Mouse (Mus musculus): Measurements from ENCODE around the gene Urad. TPM values are rescaled to one million over a fixed set of nuclear protein-coding genes. Genes with fewer than 3 reads are reported as not detected.

The Urad gene
- polyA plus RNA-seq, 1 experiment = not detected

GRCm38 (mm10) chr5:147300917-147301780 lies 21.1 kb downstream of the Urad start:
- no peak for DNase-seq (ENCODE audit: low spot score)

DNA sequence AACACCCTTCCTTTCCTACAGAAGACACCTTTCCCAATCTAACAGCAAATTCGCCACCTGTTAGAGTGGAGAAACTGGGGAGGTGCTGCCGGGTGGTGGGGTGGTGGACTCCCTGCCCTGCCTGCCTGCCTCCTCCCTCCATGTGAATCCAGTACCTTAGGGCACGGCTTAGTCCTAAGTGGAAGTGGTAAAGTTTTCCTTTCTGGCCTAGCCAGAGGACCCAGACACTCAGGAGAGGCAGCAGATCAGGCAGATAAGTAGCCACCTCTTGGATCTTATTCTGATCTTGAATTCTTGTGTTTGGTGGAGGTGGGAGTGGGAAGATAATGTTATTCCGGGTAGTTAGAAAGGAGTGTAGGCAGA lies 22.3 kb downstream of the Urad start:
- no peak for DNase-seq (ENCODE audit: low spot score)

GRCm38 (mm10) chr5:147299255-147300000 lies 22.8 kb downstream of the Urad start:
- peak; percentile 30 for DNase-seq (ENCODE audit: low spot score)

- no peak for DNase-seq (ENCODE audit: low spot score)
Observed at GRCm38 (mm10) chr5:147297249-147297648, 25.0 kb downstream of the Urad start.

DNA sequence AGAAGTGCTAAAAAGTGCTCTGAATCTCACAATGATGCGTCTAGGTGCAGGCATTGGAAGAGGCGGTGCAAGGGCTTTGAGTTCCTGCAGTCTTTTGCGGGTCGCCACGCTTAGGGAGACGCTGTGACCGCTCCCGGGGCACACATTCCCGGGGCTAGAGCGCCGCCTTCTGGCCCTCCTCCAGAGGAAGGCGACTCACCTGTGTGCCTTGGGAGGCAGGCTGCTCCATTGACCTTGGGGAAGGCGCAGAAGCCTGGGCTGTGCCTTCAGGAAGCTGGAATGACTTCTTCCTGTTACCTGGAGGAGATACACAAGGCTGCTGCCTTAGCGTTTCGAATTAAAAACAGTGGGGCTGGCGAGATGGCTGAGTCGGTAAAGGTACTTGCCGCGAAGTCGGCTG lies 28.1 kb downstream of the Urad start:
- no peak for DNase-seq (ENCODE audit: low spot score)

DNA sequence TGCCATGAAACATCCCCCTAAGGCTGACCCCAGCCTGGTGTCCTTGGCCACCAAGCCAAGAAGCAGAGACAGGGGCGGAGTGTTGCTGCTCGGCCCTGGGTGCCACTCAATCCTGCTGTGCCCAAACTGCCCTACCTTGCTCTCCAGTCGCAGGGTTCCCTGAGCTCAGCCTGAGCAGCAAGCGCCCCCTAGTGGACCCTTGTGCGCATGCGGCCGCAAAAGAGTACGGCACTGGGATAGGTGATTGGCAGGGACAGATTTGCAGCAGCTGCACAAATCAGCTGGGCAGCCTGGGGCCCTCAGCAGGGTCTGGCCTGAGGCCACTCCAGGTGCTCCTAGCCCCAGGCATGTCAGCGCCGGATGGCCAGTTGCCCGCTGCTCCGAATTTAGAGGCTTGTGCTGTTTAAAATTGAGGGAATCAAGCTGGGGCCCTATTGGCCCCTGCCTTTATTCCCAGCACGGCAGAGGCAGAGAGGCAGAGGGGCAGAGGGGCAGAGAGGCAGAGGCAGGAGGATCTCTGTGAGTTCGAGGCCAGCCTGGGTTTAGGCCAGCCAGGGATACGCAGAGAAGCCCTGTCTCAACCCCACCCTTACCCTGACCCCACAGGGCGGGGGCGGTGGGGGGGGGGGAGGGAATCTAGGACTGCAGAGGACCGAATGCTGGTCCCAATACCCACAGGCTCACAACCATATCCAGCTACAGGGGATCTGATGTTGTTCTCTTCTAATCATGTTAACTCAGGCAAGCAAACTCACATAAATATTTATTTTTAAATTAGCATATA lies 28.9 kb downstream of the Urad start:
- peak; percentile 29 for DNase-seq (ENCODE audit: low spot score)

GRCm38 (mm10) chr5:147292506-147293120 lies 29.6 kb downstream of the Urad start:
- DNase-seq (ENCODE audit: low spot score) = no peak

DNA sequence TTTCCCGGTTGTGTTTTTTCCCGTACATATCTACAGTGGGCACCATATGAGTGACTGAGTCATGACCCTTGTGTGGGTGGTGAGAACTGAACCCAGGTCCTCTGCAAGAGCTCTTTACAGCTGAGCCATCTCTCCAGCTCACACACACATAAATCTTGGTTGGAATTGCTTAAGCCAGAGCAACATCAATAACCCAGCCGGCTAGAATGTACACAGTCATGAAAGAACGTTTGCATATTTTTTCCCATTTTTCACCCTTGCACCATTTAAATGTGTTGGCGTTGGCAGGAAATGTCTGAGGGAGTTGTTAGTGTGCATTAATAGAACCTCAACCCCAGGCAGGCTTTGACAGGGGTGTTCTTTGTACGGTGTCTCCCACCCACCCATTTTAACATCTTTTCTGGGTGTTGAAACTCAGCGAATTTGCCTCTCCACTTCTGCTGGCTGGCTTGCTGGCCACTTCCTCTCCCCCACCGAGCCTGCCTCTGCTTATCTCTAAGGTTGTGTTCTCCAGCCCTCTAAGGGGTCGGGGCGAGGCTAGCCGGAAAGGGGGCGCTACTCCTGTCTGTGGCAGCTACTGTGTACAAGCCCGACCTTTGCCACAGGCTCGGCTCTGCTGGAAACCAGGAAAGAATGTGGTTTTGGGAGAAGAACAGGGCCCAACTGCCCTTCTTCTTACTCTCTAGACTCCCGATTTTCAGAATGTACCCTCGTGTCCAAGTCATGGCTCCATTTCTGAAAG lies 30.3 kb downstream of the Urad start:
- DNase-seq (ENCODE audit: low spot score) = no peak

GRCm38 (mm10) chr5:147284365-147284764 lies 37.9 kb downstream of the Urad start:
- DNase-seq (ENCODE audit: low spot score) = no peak

DNA sequence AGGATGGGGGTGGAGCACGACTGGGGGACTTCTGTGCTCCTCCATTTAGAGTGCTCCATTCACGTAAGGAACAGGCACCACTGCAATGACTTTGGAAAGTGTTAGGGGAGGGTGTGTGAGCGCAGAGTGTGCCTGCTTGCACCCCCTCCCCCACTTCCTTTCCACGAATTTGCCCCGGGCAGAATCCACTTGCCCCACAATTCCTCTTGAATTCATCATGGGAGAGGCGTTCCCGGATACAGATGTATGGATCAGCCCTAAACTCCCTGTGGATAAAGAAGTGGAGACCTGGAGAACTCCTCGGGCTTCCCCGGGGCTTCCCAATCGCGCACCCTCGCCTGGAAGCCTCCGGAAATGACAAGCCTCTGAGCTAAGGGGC lies 44.7 kb downstream of the Urad start:
- no peak for DNase-seq (ENCODE audit: low spot score)

DNA sequence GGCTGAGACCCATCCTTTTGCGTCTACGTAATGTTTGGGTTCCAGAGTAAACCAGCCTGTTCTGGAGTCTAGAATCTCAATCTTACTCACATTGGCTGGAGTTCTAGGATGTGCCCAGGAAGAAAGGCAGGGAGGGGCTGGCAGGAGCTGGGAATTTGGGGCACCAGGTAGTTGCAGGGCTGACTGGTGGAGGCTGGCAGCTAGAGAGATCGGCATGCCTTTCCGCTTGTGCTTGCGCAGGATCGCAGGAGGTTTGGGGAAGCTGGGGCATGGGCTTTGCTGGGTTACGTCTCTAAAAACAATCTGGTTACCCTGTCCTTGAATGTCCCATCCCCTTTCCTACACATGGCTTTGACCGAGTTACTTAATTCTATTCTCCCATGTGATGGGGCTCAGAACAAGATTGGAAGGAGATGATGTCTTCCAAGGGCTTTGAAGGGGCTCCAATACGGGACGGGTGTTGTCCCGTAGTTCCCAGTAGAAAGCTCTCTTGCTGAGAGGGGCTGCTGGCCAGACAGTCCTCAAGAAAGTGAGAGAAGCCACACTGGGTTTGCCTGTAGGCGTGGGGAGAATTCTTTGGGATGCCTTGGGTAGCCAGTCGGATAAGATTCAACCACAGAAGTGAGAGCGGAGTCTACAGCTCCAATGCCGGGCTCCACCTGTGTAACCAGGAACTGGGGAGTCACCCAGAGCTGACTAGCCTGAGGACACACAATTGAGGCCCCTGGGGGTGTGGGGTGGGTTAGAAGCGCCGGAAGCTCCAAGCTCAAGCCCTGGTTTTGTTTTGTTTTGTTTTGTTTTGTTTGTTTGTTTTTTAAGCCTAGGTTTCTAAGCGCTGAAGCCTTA lies 45.3 kb downstream of the Urad start:
- no peak for DNase-seq (ENCODE audit: low spot score)

GRCm38 (mm10) chr5:147275761-147276160 lies 46.5 kb downstream of the Urad start:
- DNase-seq (ENCODE audit: low spot score) = no peak

DNA sequence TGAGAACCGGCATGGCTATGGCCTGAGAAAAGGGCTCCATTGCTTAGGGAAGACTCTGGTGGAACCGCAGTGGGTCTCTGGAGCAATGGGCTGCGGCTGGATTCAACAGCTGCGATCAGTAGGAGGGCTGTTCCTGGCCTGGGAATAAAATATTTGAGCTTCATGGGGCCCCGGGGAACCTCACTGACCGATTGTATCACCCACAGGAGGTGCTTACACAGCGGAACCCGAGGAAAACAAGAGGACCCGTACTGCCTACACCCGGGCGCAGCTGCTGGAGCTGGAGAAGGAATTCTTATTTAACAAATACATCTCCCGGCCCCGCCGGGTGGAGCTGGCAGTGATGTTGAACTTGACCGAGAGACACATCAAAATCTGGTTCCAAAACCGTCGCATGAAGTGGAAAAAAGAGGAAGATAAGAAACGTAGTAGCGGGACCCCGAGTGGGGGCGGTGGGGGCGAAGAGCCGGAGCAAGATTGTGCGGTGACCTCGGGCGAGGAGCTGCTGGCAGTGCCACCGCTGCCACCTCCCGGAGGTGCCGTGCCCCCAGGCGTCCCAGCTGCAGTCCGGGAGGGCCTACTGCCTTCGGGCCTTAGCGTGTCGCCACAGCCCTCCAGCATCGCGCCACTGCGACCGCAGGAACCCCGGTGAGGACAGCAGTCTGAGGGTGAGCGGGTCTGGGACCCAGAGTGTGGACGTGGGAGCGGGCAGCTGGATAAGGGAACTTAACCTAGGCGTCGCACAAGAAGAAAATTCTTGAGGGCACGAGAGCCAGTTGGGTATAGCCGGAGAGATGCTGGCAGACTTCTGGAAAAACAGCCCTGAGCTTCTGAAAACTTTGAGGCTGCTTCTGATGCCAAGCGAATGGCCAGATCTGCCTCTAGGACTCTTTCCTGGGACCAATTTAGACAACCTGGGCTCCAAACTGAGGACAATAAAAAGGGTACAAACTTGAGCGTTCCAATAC lies 47.8 kb downstream of the Urad start:
- DNase-seq (ENCODE audit: low spot score) = no peak

- no peak for DNase-seq (ENCODE audit: low spot score)
Observed at GRCm38 (mm10) chr5:147272808-147273345, 49.4 kb downstream of the Urad start.

GRCm38 (mm10) chr5:147272046-147272807 lies 50.0 kb downstream of the Urad start:
- DNase-seq (ENCODE audit: low spot score) = no peak

GRCm38 (mm10) chr5:147270673-147271655 lies 51.3 kb downstream of the Urad start:
- DNase-seq (ENCODE audit: low spot score) = no peak
